Mouse (Mus musculus): ENCODE data around the gene Entpd7. TPM values are rescaled to one million over a fixed set of nuclear protein-coding genes. Genes with fewer than 3 reads are reported as not detected.

The Entpd7 gene
- total and polyA plus RNA-seq, 2 experiments, result 1.5 to 2.0 TPM

- H3K4me1 ChIP-seq (ENCODE audit: control insufficient read depth, insufficient read depth, low read length), result no peaks in the 10 kb centered on the region
- H3K27me3 ChIP-seq (ENCODE audit: control insufficient read depth, insufficient read depth, low read length), result no peaks in the 10 kb centered on the region
- TF ChIP-seq CTCF (IDR thresholded peaks at IDR 0.05; ENCODE audit: low read depth, low read length) (no peak), POLR2A (IDR thresholded peaks at IDR 0.05; ENCODE audit: extremely low read depth, insufficient read depth, low read length) (no peak)
- H3K36me3 ChIP-seq (ENCODE audit: control insufficient read depth, insufficient read depth, low read length), result peaks cover 13% of the 10 kb centered on the region; the same call in 1 of the 2 replicates
- DNase-seq (ENCODE audit: extremely low read depth, low read depth, low spot score), result no peak
- 0 out of 2 replicates have a peak, but pooled peaks cover 2% of the 10 kb centered on the region for H3K79me2 ChIP-seq (ENCODE audit: control insufficient read depth, insufficient read depth, low read length)
- 94% methylated on average over 17 of the region's 17 CpGs for WGBS
- H3K9ac ChIP-seq (ENCODE audit: low read depth, low read length), result no peak overlapping the region
- H3K27ac ChIP-seq (replicated peaks; ENCODE audit: insufficient read depth, low read depth, low read length), result no peak overlapping the region
- H3K4me3 ChIP-seq (ENCODE audit: insufficient read depth, low read depth, low read length), result no peak overlapping the region
Measured at GRCm38 (mm10) chr19:43704787-43705497, 15.5 kb downstream of the Entpd7 start.

- no peak for DNase-seq (ENCODE audit: extremely low read depth, low read depth, low spot score)
- Histone ChIP-seq H3K27ac (replicated peaks; ENCODE audit: insufficient read depth, low read depth, low read length) (no peak overlapping the region), H3K79me2 (ENCODE audit: control insufficient read depth, insufficient read depth, low read length) (no peaks in the 10 kb centered on the region), H3K4me3 (ENCODE audit: insufficient read depth, low read depth, low read length) (no peak overlapping the region), H3K9ac (ENCODE audit: low read depth, low read length) (no peak overlapping the region), H3K36me3 (ENCODE audit: control insufficient read depth, insufficient read depth, low read length) (peaks cover 13% of the 10 kb centered on the region; the same call in 1 of the 2 replicates), H3K4me1 (ENCODE audit: control insufficient read depth, insufficient read depth, low read length) (no peaks in the 10 kb centered on the region), H3K27me3 (ENCODE audit: control insufficient read depth, insufficient read depth, low read length) (no peaks in the 10 kb centered on the region)
- WGBS, result 93% methylated on average over 7 of the region's 7 CpGs
- TF ChIP-seq POLR2A (IDR thresholded peaks at IDR 0.05; ENCODE audit: extremely low read depth, insufficient read depth, low read length) (no peak), CTCF (IDR thresholded peaks at IDR 0.05; ENCODE audit: low read depth, low read length) (no peak)
Measured at GRCm38 (mm10) chr19:43708206-43708605, 18.7 kb downstream of the Entpd7 start.

GRCm38 (mm10) chr19:43709317-43709716 is 19.8 kb downstream of the Entpd7 start:
- Histone ChIP-seq H3K9ac (ENCODE audit: low read depth, low read length) (no peak overlapping the region), H3K36me3 (ENCODE audit: control insufficient read depth, insufficient read depth, low read length) (peaks cover 9% of the 10 kb centered on the region; the same call in 1 of the 2 replicates), H3K27me3 (ENCODE audit: control insufficient read depth, insufficient read depth, low read length) (no peaks in the 10 kb centered on the region), H3K79me2 (ENCODE audit: control insufficient read depth, insufficient read depth, low read length) (no peaks in the 10 kb centered on the region), H3K27ac (replicated peaks; ENCODE audit: insufficient read depth, low read depth, low read length) (no peak overlapping the region), H3K4me3 (ENCODE audit: insufficient read depth, low read depth, low read length) (no peak overlapping the region), H3K4me1 (ENCODE audit: control insufficient read depth, insufficient read depth, low read length) (no peaks in the 10 kb centered on the region)
- WGBS, result 93% methylated on average over 8 of the region's 8 CpGs
- no peak for DNase-seq (ENCODE audit: extremely low read depth, low read depth, low spot score)
- TF ChIP-seq POLR2A (IDR thresholded peaks at IDR 0.05; ENCODE audit: extremely low read depth, insufficient read depth, low read length) (no peak), CTCF (IDR thresholded peaks at IDR 0.05; ENCODE audit: low read depth, low read length) (no peak)

GRCm38 (mm10) chr19:43711159-43711916 is 21.9 kb downstream of the Entpd7 start:
- Histone ChIP-seq H3K27ac (replicated peaks; ENCODE audit: insufficient read depth, low read depth, low read length) (peak overlapping the region; percentile 32; the same call in 1 of the 2 replicates), H3K79me2 (ENCODE audit: control insufficient read depth, insufficient read depth, low read length) (no peaks in the 10 kb centered on the region), H3K9ac (ENCODE audit: low read depth, low read length) (no peak overlapping the region), H3K27me3 (ENCODE audit: control insufficient read depth, insufficient read depth, low read length) (no peaks in the 10 kb centered on the region), H3K36me3 (ENCODE audit: control insufficient read depth, insufficient read depth, low read length) (peaks cover 5% of the 10 kb centered on the region; the same call in 1 of the 2 replicates), H3K4me1 (ENCODE audit: control insufficient read depth, insufficient read depth, low read length) (no peaks in the 10 kb centered on the region), H3K4me3 (ENCODE audit: insufficient read depth, low read depth, low read length) (no peak overlapping the region)
- TF ChIP-seq CTCF (IDR thresholded peaks at IDR 0.05; ENCODE audit: low read depth, low read length) (no peak), POLR2A (IDR thresholded peaks at IDR 0.05; ENCODE audit: extremely low read depth, insufficient read depth, low read length) (no peak)
- 57% methylated on average over 22 of the region's 22 CpGs for WGBS
- no peak for DNase-seq (ENCODE audit: extremely low read depth, low read depth, low spot score)

GRCm38 (mm10) chr19:43711971-43712370 is 22.5 kb downstream of the Entpd7 start:
- TF ChIP-seq POLR2A (IDR thresholded peaks at IDR 0.05; ENCODE audit: extremely low read depth, insufficient read depth, low read length) (no peak), CTCF (IDR thresholded peaks at IDR 0.05; ENCODE audit: low read depth, low read length) (no peak)
- H3K36me3 ChIP-seq (ENCODE audit: control insufficient read depth, insufficient read depth, low read length), result peaks cover 3% of the 10 kb centered on the region; the same call in 1 of the 2 replicates
- no peak overlapping the region for H3K27ac ChIP-seq (replicated peaks; ENCODE audit: insufficient read depth, low read depth, low read length)
- no peaks in the 10 kb centered on the region for H3K4me1 ChIP-seq (ENCODE audit: control insufficient read depth, insufficient read depth, low read length)
- no peak for DNase-seq (ENCODE audit: extremely low read depth, low read depth, low spot score)
- no peaks in the 10 kb centered on the region for H3K79me2 ChIP-seq (ENCODE audit: control insufficient read depth, insufficient read depth, low read length)
- WGBS, result 88% methylated on average over 5 of the region's 5 CpGs
- no peak overlapping the region for H3K9ac ChIP-seq (ENCODE audit: low read depth, low read length)
- H3K27me3 ChIP-seq (ENCODE audit: control insufficient read depth, insufficient read depth, low read length), result no peaks in the 10 kb centered on the region
- H3K4me3 ChIP-seq (ENCODE audit: insufficient read depth, low read depth, low read length), result no peak overlapping the region
